Mouse (Mus musculus): ENCODE measurements at regions not wholly inside any gene's neighbourhood (a gene's known extent, or its start where the extent isn't known, plus 50 kb on each side); places are given as distances from the start of the nearest gene placed in this dataset.

DNA sequence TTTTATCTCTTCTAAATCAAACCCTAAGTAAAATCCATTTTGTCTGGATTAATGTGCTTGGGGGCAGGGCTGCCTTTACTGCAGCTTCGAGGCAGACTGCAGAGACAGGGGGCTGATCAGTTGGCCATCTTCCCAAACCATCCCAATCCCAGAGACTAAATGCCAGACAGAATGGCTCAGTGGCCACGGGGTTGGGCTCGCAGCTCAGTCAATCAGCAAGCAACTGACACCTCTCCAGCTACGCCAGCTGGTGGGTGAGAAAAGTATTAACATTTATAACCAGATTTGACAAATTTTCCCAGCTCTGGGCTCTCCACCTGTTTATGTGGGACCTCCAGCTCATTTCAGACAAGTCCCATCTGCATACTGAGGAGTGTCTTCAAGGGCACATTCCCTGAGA, 220.7 kb downstream of the Fam76b start:
- TF ChIP-seq CTCF (IDR thresholded peaks at IDR 0.05; ENCODE audit: low read depth) = no peak
- no peak for TF ChIP-seq EP300 (IDR thresholded peaks at IDR 0.05; ENCODE audit: low read depth)
